Mouse (Mus musculus) olfactory bulb, adult 2 months (tissue): Measurements from ENCODE around the gene Psenen. TPM values are rescaled to one million over a fixed set of nuclear protein-coding genes. Genes with fewer than 3 reads are reported as not detected.

Source experiments
- H3K27ac ChIP-seq: fragments of 200-500 bp; 2 replicates; pipeline ENCODE4 v1.5.1; 2012; ENCODE audit warnings: low read depth, low read length; ENCODE audit not compliant: insufficient read depth
- H3K4me1 ChIP-seq: fragments of 200-500 bp; 2 replicates; pipeline ENCODE4 v1.6.1; 2012; ENCODE audit warnings: low read length; ENCODE audit not compliant: control insufficient read depth, insufficient read depth
- H3K4me3 ChIP-seq: fragments of 200-500 bp; 2 replicates; pipeline ENCODE4 v1.5.1; 2012; ENCODE audit warnings: mild to moderate bottlenecking, low read depth, low read length, moderate library complexity; ENCODE audit not compliant: insufficient read depth
- CTCF ChIP-seq: fragments of 200-500 bp; IDR thresholded peaks from 2 replicates; pipeline ENCODE4 v1.5.1; 2012; ENCODE audit warnings: low read depth, mild to moderate bottlenecking, low read length, moderate library complexity; ENCODE audit not compliant: insufficient read depth
- POLR2A ChIP-seq: fragments of 200-500 bp; IDR thresholded peaks from 2 replicates; pipeline ENCODE4 v1.6.1; 2012; ENCODE audit warnings: mild to moderate bottlenecking, low read depth, low read length, moderate library complexity; ENCODE audit not compliant: insufficient read depth
- WGBS: fragments of 180-500 bp; shearing (Covaris S2); methylation state at CpG from one replicate; pipeline ENCODE4 v1.1.7; 2018; 5-methylcytosine and 5-hydroxymethylcytosine counted together
- polyA plus RNA-seq: library from polyadenylated mRNA; stranded (reverse); fragments of >200 nt; gene quantifications from 2 replicates; pipeline ENCODE4 v1.2.4, GENCODE M21; 2012; ENCODE audit warnings: low replicate concordance; ENCODE audit not compliant: missing spikeins, insufficient read depth, insufficient read length

Psenen gene
- not detected in 2 replicates for polyA plus RNA-seq

DNA sequence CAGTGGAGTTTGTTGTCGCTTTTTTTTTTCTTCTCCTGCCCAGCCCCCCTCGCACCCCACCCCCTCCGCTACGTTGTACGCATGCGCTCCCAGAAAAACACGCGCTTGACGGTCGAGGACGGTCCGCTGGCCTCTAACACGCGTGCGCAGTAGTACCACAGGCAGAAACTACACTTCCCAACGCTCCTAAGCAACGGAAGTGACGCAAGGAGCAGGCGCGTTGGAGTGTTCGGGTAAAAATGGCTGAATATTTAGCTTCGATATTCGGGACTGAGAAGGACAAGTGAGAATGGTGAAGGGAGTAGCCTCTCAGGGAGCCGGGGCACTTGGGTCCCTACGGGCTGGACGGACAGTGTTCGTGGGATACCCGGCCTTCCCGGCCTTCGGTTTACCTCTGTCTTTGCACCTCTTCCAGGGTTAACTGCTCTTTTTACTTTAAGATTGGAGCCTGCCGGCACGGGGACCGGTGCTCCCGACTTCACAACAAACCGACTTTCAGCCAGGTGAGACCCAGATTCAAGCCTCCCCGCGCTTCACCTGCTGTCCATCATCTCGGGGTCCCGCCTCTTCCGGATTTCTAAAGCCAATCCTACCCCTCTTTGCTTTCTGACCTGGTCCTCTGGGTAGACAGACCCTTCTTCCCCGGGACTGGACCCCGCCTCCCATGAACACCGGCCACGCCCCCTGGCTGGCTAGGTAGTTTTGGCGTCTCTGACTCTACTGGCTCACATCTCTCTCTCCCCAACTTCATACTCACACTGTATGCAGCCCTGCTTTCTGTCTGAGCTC is at the start of gene Psenen, which contains the start of the genes U2af1l4 and Gm49396:
Gene Psenen (minus strand): TSS at position 511 of the 789 bp plus-strand sequence.
Gene U2af1l4 (plus strand): TSS at position 185 of the 789 bp plus-strand sequence.
Gene Gm49396 (plus strand): TSS at position 228 of the 789 bp plus-strand sequence.
- Histone ChIP-seq H3K4me3 (peak within 1 kb of the TSS; percentile 69), H3K27ac (peak within 1 kb of the TSS; percentile 84), H3K4me1 (peaks cover 15% of the 10 kb centered on the region)
- no peak for TF ChIP-seq CTCF
- no peak; the same call in 1 of the 2 replicates for TF ChIP-seq POLR2A
- WGBS = under 1% methylated on average over 45 of the region's 45 CpGs

DNA sequence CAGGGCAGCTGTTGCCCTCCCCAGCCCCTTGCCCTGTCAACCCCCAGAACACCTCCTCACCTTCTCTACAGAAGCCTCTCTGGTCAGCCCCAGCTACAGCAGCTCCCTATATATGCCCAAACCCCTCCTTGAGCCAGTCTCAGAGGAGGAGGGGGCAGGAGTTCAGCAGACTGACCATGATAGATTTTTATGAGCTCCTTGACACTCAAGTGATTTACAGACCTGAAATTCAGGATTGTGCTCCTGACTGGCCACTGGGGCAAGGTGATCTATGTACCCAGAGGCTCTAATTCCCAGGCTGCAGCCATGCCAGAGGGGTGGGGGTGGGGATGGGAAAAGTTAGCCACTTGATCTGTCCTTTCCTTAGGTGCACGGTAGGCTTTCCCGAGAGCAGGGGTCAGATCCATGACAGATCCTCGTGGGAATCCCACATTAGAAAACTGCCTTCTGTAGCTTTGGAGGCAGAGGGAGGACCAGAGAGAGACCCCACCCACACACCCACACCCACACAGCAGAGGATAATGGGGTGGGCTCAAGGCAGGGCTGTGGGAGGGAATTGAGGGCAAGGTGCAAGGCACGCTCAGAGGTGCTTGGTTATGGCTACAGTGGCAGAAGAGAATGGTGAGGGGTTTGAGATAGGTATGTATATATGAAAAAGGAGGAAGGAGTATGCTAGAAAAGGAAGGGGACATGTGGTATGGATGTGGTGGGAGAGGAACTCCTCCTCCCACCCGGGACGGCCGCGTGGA is 49.4 kb upstream of the Psenen start, which contains the start of gene Upk1a:
Gene Upk1a (minus strand): TSS at position 194 of the 749 bp plus-strand sequence.
- Histone ChIP-seq H3K4me3 (no peak within 1 kb of the TSS), H3K27ac (no peak within 1 kb of the TSS), H3K4me1 (no peaks in the 10 kb centered on the region)
- TF ChIP-seq POLR2A = no peak
- no peak for TF ChIP-seq CTCF
- 80% methylated on average over 8 of the region's 8 CpGs for WGBS

DNA sequence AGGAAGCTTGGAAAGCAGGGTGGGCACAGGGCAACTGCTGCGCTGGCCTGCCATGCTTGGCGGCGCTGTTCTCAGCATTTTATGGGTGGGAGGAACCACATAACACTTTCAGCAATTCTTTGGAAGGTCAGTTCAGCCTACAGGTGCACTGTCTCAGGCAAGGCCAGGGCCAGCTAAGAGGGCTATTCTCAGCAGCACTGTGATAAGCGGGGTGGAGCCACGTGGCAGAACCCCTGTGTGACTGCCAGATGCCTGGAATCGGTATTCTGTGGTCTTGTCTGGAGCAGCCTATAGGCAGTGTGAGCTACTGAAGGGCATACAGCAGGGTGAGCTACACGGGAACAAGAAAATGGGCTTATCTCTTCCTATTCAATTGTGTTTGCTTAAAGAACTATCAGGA is 46.6 kb upstream of the Psenen start:
- no peaks in the 10 kb centered on the region for H3K4me1 ChIP-seq
- TF ChIP-seq POLR2A (no peak), CTCF (no peak)
- no peak overlapping the region for H3K4me3 ChIP-seq
- 70% methylated on average over 7 of the region's 7 CpGs for WGBS
- H3K27ac ChIP-seq = no peak overlapping the region

DNA sequence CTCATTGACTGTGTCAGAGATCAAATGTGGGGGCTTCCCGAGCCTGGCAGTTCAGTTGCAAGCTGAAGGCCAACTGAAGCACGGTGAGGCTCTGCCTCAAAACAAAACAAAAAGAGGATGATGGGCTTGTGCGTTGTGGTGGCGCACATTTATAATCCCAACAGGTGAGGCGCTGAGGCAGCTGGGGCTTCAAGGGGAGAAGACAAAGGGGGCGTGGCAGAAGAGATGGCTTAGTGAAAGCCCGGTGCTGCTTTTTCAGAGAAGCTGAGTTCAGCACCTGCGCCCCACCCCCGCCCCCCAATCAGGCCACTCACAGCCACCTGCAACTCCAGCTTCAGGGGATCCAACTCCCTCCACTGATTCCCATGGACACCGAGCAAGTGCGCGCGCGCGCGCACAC is 45.0 kb upstream of the Psenen start:
- Histone ChIP-seq H3K4me3 (no peak overlapping the region), H3K27ac (no peak overlapping the region), H3K4me1 (no peaks in the 10 kb centered on the region)
- WGBS = 53% methylated on average over 16 of the region's 16 CpGs
- no peak for TF ChIP-seq CTCF
- TF ChIP-seq POLR2A = no peak

- TF ChIP-seq CTCF = 0 out of 2 replicates have a peak, but pooled peaks have one; percentile 14
- no peak for TF ChIP-seq POLR2A
- Histone ChIP-seq H3K4me3 (no peak overlapping the region), H3K27ac (no peak overlapping the region), H3K4me1 (no peaks in the 10 kb centered on the region)
- WGBS = 29% methylated on average over 8 of the region's 8 CpGs
These were observed 44.4 kb upstream of the Psenen start for GRCm38 (mm10) chr7:30607706-30608309.

GRCm38 (mm10) chr7:30604944-30605343 is 41.5 kb upstream of the Psenen start:
- TF ChIP-seq POLR2A = no peak
- no peak for TF ChIP-seq CTCF
- 88% methylated on average over 8 of the region's 8 CpGs for WGBS

GRCm38 (mm10) chr7:30604424-30604823 is 41.0 kb upstream of the Psenen start:
- Histone ChIP-seq H3K27ac (no peak overlapping the region), H3K4me3 (no peak overlapping the region), H3K4me1 (peaks cover 5% of the 10 kb centered on the region)
- WGBS = 58% methylated on average over 8 of the region's 8 CpGs
- no peak for TF ChIP-seq CTCF
- no peak for TF ChIP-seq POLR2A

More at GRCm38 (mm10) chr7:30604944-30605343, 41.5 kb upstream of the Psenen start:
- Histone ChIP-seq H3K4me1 (peaks cover 2% of the 10 kb centered on the region), H3K4me3 (no peak overlapping the region), H3K27ac (no peak overlapping the region)

GRCm38 (mm10) chr7:30602583-30602982 is 39.2 kb upstream of the Psenen start:
- WGBS = 49% methylated on average over 3 of the region's 3 CpGs
- no peak for TF ChIP-seq CTCF
- no peak for TF ChIP-seq POLR2A
- Histone ChIP-seq H3K27ac (no peak overlapping the region), H3K4me3 (no peak overlapping the region), H3K4me1 (peaks cover 5% of the 10 kb centered on the region)
